Mouse (Mus musculus): ENCODE measurements around the gene Per3. TPM values are rescaled to one million over a fixed set of nuclear protein-coding genes. Genes with fewer than 3 reads are reported as not detected.
A peak's percentile ranks its signal among the peaks of the same experiment; 100 is the strongest.

The Per3 gene
- 14.5 and 15.5 TPM in 2 replicates for polyA plus RNA-seq (2012; ENCODE audit: insufficient read depth, insufficient read length, missing spikeins)

DNA sequence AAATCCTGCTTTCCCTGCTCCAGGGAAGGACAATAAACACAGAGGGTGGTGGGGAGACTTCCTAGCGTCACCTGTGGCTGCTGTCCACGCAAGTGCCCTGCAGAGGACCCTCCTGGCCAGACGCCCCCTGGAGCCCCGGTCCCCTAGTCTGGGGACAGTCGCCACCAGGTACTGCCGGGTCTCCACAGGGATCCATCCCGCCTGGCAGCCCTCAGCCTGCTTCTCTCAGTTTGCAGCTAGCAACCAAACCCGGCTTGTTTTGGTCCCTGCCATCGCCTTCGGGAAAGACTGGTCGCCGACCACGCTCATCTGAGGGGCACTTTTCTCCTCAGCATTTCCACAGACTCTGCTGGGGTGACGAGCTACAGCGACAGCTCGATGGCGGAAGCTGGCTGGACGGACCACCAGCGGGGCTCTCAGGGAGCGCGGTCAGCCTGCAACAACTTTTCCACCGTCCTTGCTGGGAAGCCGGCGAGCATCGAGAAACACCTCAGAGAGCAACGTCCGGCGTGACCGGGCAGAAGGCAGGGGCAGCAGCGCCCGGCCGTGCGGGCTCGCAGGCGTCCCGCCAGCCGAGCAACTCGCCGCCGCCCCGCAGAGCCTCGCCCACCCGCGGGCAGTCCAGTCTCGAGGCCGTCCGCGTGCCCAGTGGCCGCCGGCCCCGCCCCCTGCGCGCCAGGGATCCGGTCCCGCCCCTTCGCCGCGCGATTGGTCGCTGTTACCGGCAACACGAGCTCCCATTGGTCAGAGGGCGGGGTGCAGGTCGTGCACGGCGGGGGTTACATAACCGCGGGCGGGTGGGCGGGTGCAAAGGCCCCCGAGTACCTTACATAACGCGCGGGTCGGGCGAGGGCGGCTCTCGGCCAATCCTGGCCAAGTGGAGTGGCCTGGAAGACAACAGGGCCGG lies at the start of gene Per3:
Gene Per3 (minus strand): TSS at position 629 of the 907 bp plus-strand sequence.
- peak within 1 kb of the TSS; percentile 86 for H3K4me3 ChIP-seq (ENCODE audit: insufficient read depth, low read length)
- H3K4me1 ChIP-seq (ENCODE audit: control insufficient read depth, insufficient read depth, low read length) = peaks cover 17% of the 10 kb centered on the region
- TF ChIP-seq POLR2A (IDR thresholded peaks at IDR 0.05; ENCODE audit: borderline replicate concordance, low read depth, low read length) = no peak
- no peak for TF ChIP-seq CTCF (IDR thresholded peaks at IDR 0.05; ENCODE audit: low read depth, low read length)
- 0 out of 2 replicates have a peak within 1 kb of the TSS, but pooled peaks have one; percentile 6 for H3K27ac ChIP-seq (ENCODE audit: insufficient read depth, low read depth, low read length)

GRCm38 (mm10) chr4:151089270-151089669 lies 44.8 kb upstream of the Per3 start, which contains the start of gene Gm13090:
TSS of gene Gm13090 (plus strand) at chr4:151089570.
- Histone ChIP-seq H3K27ac (ENCODE audit: insufficient read depth, low read depth, low read length) (no peak within 1 kb of the TSS), H3K4me3 (ENCODE audit: insufficient read depth, low read length) (no peak within 1 kb of the TSS), H3K4me1 (ENCODE audit: control insufficient read depth, insufficient read depth, low read length) (no peaks in the 10 kb centered on the region)
- TF ChIP-seq POLR2A (IDR thresholded peaks at IDR 0.05; ENCODE audit: borderline replicate concordance, low read depth, low read length) (no peak), CTCF (IDR thresholded peaks at IDR 0.05; ENCODE audit: low read depth, low read length) (no peak)

- no peak overlapping the region for H3K4me3 ChIP-seq (ENCODE audit: insufficient read depth, low read length)
- no peak overlapping the region for H3K27ac ChIP-seq (ENCODE audit: insufficient read depth, low read depth, low read length)
- H3K4me1 ChIP-seq (ENCODE audit: control insufficient read depth, insufficient read depth, low read length) = no peaks in the 10 kb centered on the region
- TF ChIP-seq POLR2A (IDR thresholded peaks at IDR 0.05; ENCODE audit: borderline replicate concordance, low read depth, low read length) (no peak), CTCF (IDR thresholded peaks at IDR 0.05; ENCODE audit: low read depth, low read length) (no peak)
Measured at GRCm38 (mm10) chr4:151088819-151089218, 44.4 kb upstream of the Per3 start.

DNA sequence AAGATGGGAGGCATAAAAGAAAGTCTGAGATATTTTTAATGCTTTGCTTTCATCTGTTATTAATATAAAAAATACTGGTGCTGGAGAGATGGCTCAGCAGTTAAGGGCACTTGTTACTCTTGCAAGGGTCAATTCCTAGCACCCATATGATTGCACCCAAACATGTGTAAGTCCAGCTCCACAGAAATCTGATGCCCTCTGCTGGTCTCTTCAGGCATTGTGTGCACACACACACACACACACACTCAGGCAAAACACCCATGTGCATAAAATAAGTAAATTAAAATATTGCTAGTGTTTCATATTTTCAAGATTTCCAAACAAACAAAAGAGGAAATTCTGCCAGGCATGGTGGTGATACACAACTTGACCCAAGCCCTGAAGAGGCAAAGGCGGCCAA lies 42.9 kb upstream of the Per3 start:
- TF ChIP-seq POLR2A (IDR thresholded peaks at IDR 0.05; ENCODE audit: borderline replicate concordance, low read depth, low read length) (no peak), CTCF (IDR thresholded peaks at IDR 0.05; ENCODE audit: low read depth, low read length) (no peak)
- no peak overlapping the region for H3K4me3 ChIP-seq (ENCODE audit: insufficient read depth, low read length)

DNA sequence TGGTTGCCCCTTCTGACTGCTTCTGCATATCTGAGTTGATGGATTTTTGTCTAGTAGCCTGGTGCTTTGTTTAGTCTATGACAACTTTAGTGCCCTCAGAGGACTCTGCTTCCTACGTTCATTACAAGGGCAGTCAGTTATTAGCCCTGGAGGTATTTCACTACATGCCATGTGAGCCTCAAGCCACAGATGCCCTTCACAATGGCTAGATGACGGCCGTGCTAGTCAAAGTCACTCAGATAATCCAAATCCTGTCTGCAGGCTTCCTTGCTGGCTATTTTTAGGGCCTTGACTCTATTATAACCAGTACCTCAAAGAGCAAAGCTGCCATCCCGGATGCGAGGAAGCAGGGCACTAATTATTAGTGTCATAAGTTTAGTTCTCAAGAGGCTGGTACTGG lies 38.6 kb upstream of the Per3 start:
- Histone ChIP-seq H3K4me1 (ENCODE audit: control insufficient read depth, insufficient read depth, low read length) (no peaks in the 10 kb centered on the region), H3K4me3 (ENCODE audit: insufficient read depth, low read length) (no peak overlapping the region), H3K27ac (ENCODE audit: insufficient read depth, low read depth, low read length) (no peak overlapping the region)
- TF ChIP-seq CTCF (IDR thresholded peaks at IDR 0.05; ENCODE audit: low read depth, low read length) (no peak), POLR2A (IDR thresholded peaks at IDR 0.05; ENCODE audit: borderline replicate concordance, low read depth, low read length) (no peak)

More for the DNA sequence above, 42.9 kb upstream of the Per3 start:
- Histone ChIP-seq H3K4me1 (ENCODE audit: control insufficient read depth, insufficient read depth, low read length) (no peaks in the 10 kb centered on the region), H3K27ac (ENCODE audit: insufficient read depth, low read depth, low read length) (no peak overlapping the region)

- no peak overlapping the region for H3K27ac ChIP-seq (ENCODE audit: insufficient read depth, low read depth, low read length)
- no peaks in the 10 kb centered on the region for H3K4me1 ChIP-seq (ENCODE audit: control insufficient read depth, insufficient read depth, low read length)
- TF ChIP-seq POLR2A (IDR thresholded peaks at IDR 0.05; ENCODE audit: borderline replicate concordance, low read depth, low read length) (no peak), CTCF (IDR thresholded peaks at IDR 0.05; ENCODE audit: low read depth, low read length) (no peak)
- H3K4me3 ChIP-seq (ENCODE audit: insufficient read depth, low read length) = no peak overlapping the region
Measured at GRCm38 (mm10) chr4:151081977-151082376, 37.5 kb upstream of the Per3 start.

- TF ChIP-seq CTCF (IDR thresholded peaks at IDR 0.05; ENCODE audit: low read depth, low read length) (no peak), POLR2A (IDR thresholded peaks at IDR 0.05; ENCODE audit: borderline replicate concordance, low read depth, low read length) (no peak)
- H3K4me1 ChIP-seq (ENCODE audit: control insufficient read depth, insufficient read depth, low read length) = no peaks in the 10 kb centered on the region
- no peak overlapping the region for H3K27ac ChIP-seq (ENCODE audit: insufficient read depth, low read depth, low read length)
- no peak overlapping the region for H3K4me3 ChIP-seq (ENCODE audit: insufficient read depth, low read length)
Measured at GRCm38 (mm10) chr4:151081355-151081754, 36.9 kb upstream of the Per3 start.

DNA sequence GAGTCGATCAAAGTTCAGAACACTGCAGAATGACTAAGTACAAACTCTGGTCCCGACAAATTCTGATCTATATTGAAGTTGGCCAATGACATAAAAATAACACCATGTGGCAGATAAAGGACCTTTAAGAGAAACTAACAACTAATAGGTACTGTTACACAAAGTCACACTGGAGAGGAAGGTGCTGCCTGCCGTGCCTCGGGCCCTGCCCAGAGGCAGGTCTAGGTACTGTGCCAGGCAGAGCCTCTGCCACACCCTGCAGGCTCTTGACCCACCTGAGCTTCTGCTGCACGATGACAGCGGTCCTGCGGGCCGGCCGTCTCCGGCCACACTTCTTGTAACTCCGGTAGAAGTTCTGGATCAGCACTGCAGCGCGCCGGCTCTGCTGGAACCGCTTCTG lies 30.4 kb upstream of the Per3 start:
- no peak for TF ChIP-seq POLR2A (IDR thresholded peaks at IDR 0.05; ENCODE audit: borderline replicate concordance, low read depth, low read length)
- no peak for TF ChIP-seq CTCF (IDR thresholded peaks at IDR 0.05; ENCODE audit: low read depth, low read length)
- Histone ChIP-seq H3K4me1 (ENCODE audit: control insufficient read depth, insufficient read depth, low read length) (peaks cover 16% of the 10 kb centered on the region), H3K27ac (ENCODE audit: insufficient read depth, low read depth, low read length) (no peak overlapping the region), H3K4me3 (ENCODE audit: insufficient read depth, low read length) (no peak overlapping the region)

DNA sequence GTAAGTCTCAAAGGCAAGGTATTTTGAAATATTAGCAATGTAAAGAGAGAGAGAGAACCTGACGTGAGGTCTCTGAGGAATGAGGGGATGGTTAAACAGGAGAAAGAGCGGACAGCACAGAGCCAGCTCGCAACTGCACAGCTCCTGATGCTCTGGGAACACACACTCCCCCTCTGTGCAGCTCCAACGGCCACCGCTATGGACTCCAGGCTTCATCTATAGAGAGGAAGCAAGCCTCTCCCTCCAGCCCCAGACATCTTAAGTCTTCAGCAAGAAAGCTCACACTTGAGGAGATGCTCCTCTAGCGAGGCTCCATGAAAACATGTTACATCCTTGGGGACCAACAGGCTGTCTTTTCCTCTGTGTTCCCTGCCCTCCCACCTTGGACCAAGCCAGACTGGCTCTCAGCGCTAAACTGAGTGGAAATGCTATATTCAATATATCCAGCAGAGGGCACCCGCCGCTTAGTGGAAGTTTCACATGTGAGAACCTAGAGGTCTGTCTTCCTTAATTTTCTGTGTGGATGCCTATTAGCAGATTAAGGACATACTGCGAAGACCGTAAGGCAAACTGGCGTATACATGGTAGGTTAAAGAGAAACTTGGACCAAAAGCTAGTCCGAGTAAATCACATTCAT lies 28.8 kb upstream of the Per3 start:
- no peak for TF ChIP-seq CTCF (IDR thresholded peaks at IDR 0.05; ENCODE audit: low read depth, low read length)
- no peak for TF ChIP-seq POLR2A (IDR thresholded peaks at IDR 0.05; ENCODE audit: borderline replicate concordance, low read depth, low read length)
- H3K4me1 ChIP-seq (ENCODE audit: control insufficient read depth, insufficient read depth, low read length) = peaks cover 24% of the 10 kb centered on the region
- no peak overlapping the region for H3K4me3 ChIP-seq (ENCODE audit: insufficient read depth, low read length)
- H3K27ac ChIP-seq (ENCODE audit: insufficient read depth, low read depth, low read length) = no peak overlapping the region

DNA sequence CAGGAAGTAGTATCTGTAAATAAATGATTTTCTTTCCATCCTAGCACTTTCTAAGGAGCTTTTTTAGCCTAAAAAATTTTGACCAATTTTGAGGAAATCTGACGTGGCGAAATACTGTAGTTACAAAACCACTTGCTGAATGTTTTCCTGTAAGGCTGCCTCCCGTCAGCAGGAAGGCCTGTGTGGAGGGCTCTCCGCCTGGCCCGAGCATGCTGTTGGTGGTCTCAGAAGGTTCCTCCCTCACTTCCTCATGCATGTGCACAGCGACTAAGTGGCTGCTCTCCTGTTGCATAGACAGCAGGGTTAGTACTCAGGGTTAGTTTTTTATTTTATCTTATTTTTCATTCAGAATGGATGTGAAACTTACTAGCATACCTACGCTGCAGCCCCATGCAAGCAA lies 26.5 kb upstream of the Per3 start:
- Histone ChIP-seq H3K4me1 (ENCODE audit: control insufficient read depth, insufficient read depth, low read length) (peaks cover 24% of the 10 kb centered on the region), H3K27ac (ENCODE audit: insufficient read depth, low read depth, low read length) (peak overlapping the region; percentile 63), H3K4me3 (ENCODE audit: insufficient read depth, low read length) (no peak overlapping the region)
- TF ChIP-seq POLR2A (IDR thresholded peaks at IDR 0.05; ENCODE audit: borderline replicate concordance, low read depth, low read length) (no peak), CTCF (IDR thresholded peaks at IDR 0.05; ENCODE audit: low read depth, low read length) (no peak)

All from bone marrow macrophage, adult 2 months (primary cell).